Mouse (Mus musculus) C2C12 (cell line): ENCODE results near the gene Dtl. TPM values are rescaled to one million over a fixed set of nuclear protein-coding genes. Genes with fewer than 3 reads are reported as not detected.

Experiments used
- H3K27me3 ChIP-seq: one replicate; pipeline ENCODE4 v1.6.1; 2011; ENCODE audit not compliant: control insufficient read depth, insufficient read depth, insufficient read length
- H3K36me3 ChIP-seq: one replicate; pipeline ENCODE4 v1.6.1; 2011; ENCODE audit not compliant: control insufficient read depth, insufficient read depth
- H3K4me3 ChIP-seq: one replicate; pipeline ENCODE4 v1.5.1; 2011; ENCODE audit warnings: mild to moderate bottlenecking, control low read depth; ENCODE audit not compliant: poor library complexity, insufficient read depth, severe bottlenecking
- H3K79me2 ChIP-seq: one replicate; pipeline ENCODE4 v1.6.1; 2011; ENCODE audit not compliant: control insufficient read depth, insufficient read depth
- H3K79me3 ChIP-seq: one replicate; pipeline ENCODE4 v1.6.1; 2011; ENCODE audit warnings: low read depth, control low read depth
- H3ac ChIP-seq: one replicate; pipeline ENCODE3; 2011; ENCODE audit warnings: low read depth; ENCODE audit not compliant: control insufficient read depth, insufficient read length
- CEBPB ChIP-seq: IDR thresholded peaks from one replicate; pipeline ENCODE4 v1.6.1; 2011; ENCODE audit warnings: low read depth, mild to moderate bottlenecking, control low read depth, moderate library complexity
- CTCF ChIP-seq: IDR thresholded peaks from one replicate; pipeline ENCODE4 v1.5.1; 2011; ENCODE audit not compliant: control insufficient read depth, insufficient read depth, insufficient read length
- FOSL1 ChIP-seq: IDR thresholded peaks from one replicate; pipeline ENCODE4 v1.8.0; 2011; ENCODE audit warnings: mild to moderate bottlenecking, low read length; ENCODE audit not compliant: poor library complexity, insufficient read depth, severe bottlenecking
- MAX ChIP-seq: IDR thresholded peaks from one replicate; pipeline ENCODE4 v1.6.1; 2011; ENCODE audit warnings: mild to moderate bottlenecking, control low read depth
- MYOD1 ChIP-seq: IDR thresholded peaks from one replicate; pipeline ENCODE4 v1.6.1; 2011; ENCODE audit warnings: low read depth; ENCODE audit not compliant: control insufficient read depth, insufficient read length
- MYOG ChIP-seq: IDR thresholded peaks from one replicate; pipeline ENCODE4 v1.6.1; 2011; ENCODE audit not compliant: control insufficient read depth, insufficient read length; ENCODE audit errors: extremely low read depth
- USF1 ChIP-seq: IDR thresholded peaks from one replicate; pipeline ENCODE4 v1.6.1; 2011; ENCODE audit warnings: low read depth, mild to moderate bottlenecking, control low read depth, moderate library complexity
- polyA plus RNA-seq: library from polyadenylated mRNA; unstranded; fragments of >200 nt; fragmentation: generic; extraction: Trizol; gene quantifications from one replicate; pipeline ENCODE4 v1.2.1, GENCODE M21; 2012; ENCODE audit warnings: missing spikeins

Gene Dtl
- polyA plus RNA-seq, 1 experiment: 8.6 TPM

DNA sequence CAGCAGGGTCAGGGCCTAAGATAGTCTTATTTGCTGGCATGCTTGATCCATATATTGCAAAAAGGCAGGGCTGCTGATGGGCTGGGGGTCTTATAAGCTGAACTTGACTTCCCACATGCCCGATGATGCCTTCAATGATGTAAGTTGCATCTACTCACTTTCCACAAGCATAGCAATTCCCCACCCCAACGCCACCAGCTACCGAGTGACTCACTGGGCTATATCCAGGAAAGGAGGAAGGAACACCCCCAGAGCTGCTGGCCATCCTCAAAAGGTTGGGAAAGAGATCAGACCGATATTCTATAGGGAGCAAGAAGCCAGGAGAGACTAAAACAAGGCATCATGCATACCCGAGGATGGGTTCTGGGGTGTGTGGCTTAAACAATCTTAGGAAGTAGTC, 15.6 kb downstream of the Dtl start:
- no peak for TF ChIP-seq CEBPB
- TF ChIP-seq FOSL1: no peak
- TF ChIP-seq MYOG: no peak
- no peak for TF ChIP-seq MYOD1
- peaks cover 7% of the 10 kb centered on the region for H3K79me3 ChIP-seq
- H3K79me2 ChIP-seq: peaks cover 48% of the 10 kb centered on the region
- H3K36me3 ChIP-seq: peaks cover 83% of the 10 kb centered on the region
- no peak overlapping the region for H3ac ChIP-seq
- no peak overlapping the region for H3K4me3 ChIP-seq
- H3K27me3 ChIP-seq: no peaks in the 10 kb centered on the region

DNA sequence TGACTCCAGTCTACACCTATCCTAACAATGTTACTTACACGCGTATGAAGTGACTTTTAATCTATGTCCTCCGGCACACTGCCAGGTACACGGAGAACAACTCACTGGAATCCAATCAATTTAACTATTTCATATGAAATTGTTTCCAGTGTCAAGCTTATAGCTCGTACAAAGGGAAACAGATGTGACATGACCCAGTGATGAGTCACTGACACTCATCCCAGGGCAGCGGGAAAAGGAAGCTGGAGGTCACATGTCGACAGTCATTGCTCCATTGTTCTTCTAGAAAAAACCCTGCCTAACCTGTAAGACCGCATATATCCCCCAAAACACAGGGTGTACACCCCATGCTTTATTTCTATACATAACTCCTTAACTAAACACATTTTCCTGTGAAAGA, 18.2 kb downstream of the Dtl start:
- Histone ChIP-seq H3K4me3 (no peak overlapping the region), H3K79me2 (peaks cover 25% of the 10 kb centered on the region), H3K27me3 (no peaks in the 10 kb centered on the region), H3K79me3 (no peaks in the 10 kb centered on the region), H3ac (no peak overlapping the region), H3K36me3 (peaks cover 81% of the 10 kb centered on the region)
- TF ChIP-seq MYOD1 (peak; percentile 89), MAX (peak; percentile 44), CEBPB (no peak), USF1 (peak; percentile 86), CTCF (no peak), FOSL1 (peak; percentile 91), MYOG (no peak)

GRCm38 (mm10) chr1:191550786-191551185, 24.6 kb downstream of the Dtl start:
- no peaks in the 10 kb centered on the region for H3K79me3 ChIP-seq
- no peaks in the 10 kb centered on the region for H3K79me2 ChIP-seq
- H3K4me3 ChIP-seq: no peak overlapping the region
- H3ac ChIP-seq: no peak overlapping the region
- TF ChIP-seq CTCF (no peak), USF1 (no peak), CEBPB (no peak), FOSL1 (no peak), MYOG (no peak), MYOD1 (no peak), MAX (no peak)
- H3K27me3 ChIP-seq: no peaks in the 10 kb centered on the region
- H3K36me3 ChIP-seq: peaks cover 79% of the 10 kb centered on the region

DNA sequence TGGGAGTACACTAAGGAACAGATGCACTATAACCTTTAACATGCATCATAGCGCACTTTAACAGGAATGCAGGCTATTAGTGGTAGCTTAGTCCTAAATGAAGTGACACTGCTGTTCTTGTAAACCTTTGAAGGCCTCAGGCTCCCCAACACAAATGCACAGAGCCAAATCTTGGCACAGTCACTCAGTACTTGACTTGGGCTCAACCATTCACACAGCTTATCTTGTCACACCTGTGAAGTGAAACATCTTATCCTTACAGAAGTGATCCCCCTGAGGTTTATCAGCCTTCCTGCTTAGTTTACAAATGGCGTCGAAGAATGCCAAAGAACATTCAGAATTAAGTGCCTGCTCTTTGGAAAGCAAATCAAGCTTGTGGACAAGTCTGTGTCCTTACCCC, 31.6 kb downstream of the Dtl start:
- TF ChIP-seq CEBPB (no peak), USF1 (no peak), MYOD1 (no peak), MYOG (no peak), MAX (no peak), CTCF (no peak), FOSL1 (no peak)
- peaks cover 94% of the 10 kb centered on the region for H3K36me3 ChIP-seq

DNA sequence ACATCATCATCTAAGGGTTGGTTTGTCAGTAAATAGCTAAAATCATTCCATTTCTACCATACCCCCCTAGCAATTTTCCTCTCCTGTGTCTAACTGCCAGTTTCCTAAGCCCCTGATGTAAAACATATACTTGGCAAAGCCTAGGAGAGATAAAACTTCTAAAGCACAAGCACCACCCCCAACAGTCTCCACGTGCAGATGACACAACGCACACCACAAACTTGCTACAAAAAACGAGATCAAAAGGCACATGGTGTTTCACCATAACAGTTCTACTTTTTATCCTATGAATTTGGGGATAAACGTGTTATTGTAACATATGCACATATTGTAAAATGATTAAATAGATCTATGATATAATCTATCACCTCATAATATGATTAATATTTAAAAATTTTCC, 33.7 kb downstream of the Dtl start:
- Histone ChIP-seq H3K79me3 (peaks cover 2% of the 10 kb centered on the region), H3K79me2 (no peaks in the 10 kb centered on the region), H3K36me3 (peaks cover 91% of the 10 kb centered on the region), H3K4me3 (no peak overlapping the region), H3ac (no peak overlapping the region), H3K27me3 (no peaks in the 10 kb centered on the region)
- no peak for TF ChIP-seq USF1
- no peak for TF ChIP-seq CEBPB
- no peak for TF ChIP-seq MYOD1
- TF ChIP-seq CTCF: no peak
- TF ChIP-seq MAX: no peak
- TF ChIP-seq MYOG: no peak
- no peak for TF ChIP-seq FOSL1

More for the DNA sequence above, 31.6 kb downstream of the Dtl start:
- Histone ChIP-seq H3ac (no peak overlapping the region), H3K4me3 (no peak overlapping the region), H3K79me2 (no peaks in the 10 kb centered on the region), H3K79me3 (peaks cover 2% of the 10 kb centered on the region), H3K27me3 (no peaks in the 10 kb centered on the region)

- TF ChIP-seq CEBPB: no peak
- no peak for TF ChIP-seq MYOG
- TF ChIP-seq CTCF: no peak
- TF ChIP-seq MYOD1: no peak
- TF ChIP-seq MAX: no peak
- TF ChIP-seq FOSL1: no peak
- TF ChIP-seq USF1: no peak
- Histone ChIP-seq H3K4me3 (no peak overlapping the region), H3ac (no peak overlapping the region), H3K27me3 (no peaks in the 10 kb centered on the region), H3K79me3 (peaks cover 2% of the 10 kb centered on the region), H3K79me2 (no peaks in the 10 kb centered on the region), H3K36me3 (peaks cover 91% of the 10 kb centered on the region)
These were observed 34.3 kb downstream of the Dtl start for GRCm38 (mm10) chr1:191541014-191541413.
